Mouse (Mus musculus): Measurements from ENCODE around the gene E2f4. TPM values are rescaled to one million over a fixed set of nuclear protein-coding genes. Genes with fewer than 3 reads are reported as not detected.
A peak's percentile ranks its signal among the peaks of the same experiment; 100 is the strongest.

E2f4 gene
- polyA plus RNA-seq, 1 experiment from 2014 or later, result 51.7 TPM

DNA sequence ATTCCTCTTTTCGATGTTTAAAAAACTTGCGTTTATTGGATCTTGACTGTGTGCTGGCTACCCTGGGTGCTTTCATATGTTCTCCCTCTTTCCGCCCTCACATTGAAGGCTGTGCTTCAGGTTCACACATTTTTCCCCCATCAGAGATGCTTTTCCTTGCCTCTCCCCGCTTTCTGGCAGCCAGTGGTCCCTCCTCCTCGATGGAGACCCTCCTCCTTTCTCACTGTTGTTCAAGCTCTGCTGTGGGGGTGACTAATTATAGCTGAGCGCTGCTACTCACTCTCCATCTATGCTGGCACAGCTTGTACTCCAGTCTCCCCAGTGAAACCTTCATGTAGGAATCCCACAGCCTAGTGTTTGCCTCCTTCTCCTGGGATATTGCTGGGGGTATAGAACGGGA lies 52.7 kb downstream of the E2f4 start:
- Histone ChIP-seq H3K4me1 (ENCODE audit: control insufficient read depth, insufficient read depth, low read length) (peaks cover 28% of the 10 kb centered on the region), H3K36me3 (ENCODE audit: control insufficient read depth, insufficient read depth, low read length) (no peaks in the 10 kb centered on the region), H3K9ac (replicated peaks; ENCODE audit: low read length) (peak overlapping the region; percentile 80; the same call in 1 of the 2 replicates), H3K27me3 (ENCODE audit: control insufficient read depth, insufficient read depth, low read length) (no peaks in the 10 kb centered on the region; the same call in 1 of the 2 replicates), H3K4me2 (ENCODE audit: low read length) (peak overlapping the region; percentile 91), H3K27ac (replicated peaks; ENCODE audit: low read depth, low read length) (no peak overlapping the region), H3K4me3 (replicated peaks; ENCODE audit: low read depth, low read length) (peak overlapping the region; percentile 68), H3K9me3 (ENCODE audit: control insufficient read depth, low read length) (no peaks in the 10 kb centered on the region)
- no peak for ATAC-seq (ENCODE audit: low FRiP score, low TSS enrichment)
- 40% methylated on average over 7 of the region's 7 CpGs for WGBS
- peak; percentile 29 for DNase-seq

DNA sequence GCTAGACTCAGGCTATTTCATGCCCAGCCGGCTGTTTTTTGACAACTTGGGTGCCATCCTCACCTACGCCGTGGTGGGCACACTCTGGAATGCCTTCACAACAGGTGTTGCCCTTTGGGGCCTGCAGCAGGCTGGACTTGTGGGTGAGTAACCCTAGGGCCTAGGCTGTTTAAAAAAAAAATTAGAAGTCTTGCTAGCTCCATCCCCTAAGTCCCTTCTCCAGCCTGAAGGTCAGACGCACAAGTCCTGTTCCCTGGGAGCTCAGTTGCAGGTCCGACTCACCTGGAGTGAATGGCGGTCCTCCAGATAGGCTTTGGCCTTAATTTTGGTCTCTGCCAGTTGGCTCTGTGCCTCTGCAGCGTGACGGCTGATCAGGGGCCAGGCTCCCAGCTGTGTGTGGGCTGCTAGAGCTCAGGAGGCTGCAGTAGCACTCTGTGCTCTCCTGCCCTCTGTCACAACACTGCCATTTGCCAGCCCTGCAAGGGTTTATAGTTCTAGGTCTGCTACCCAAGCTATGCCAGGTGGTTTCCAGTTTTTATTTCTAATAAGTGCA lies 56.2 kb downstream of the E2f4 start:
- Histone ChIP-seq H3K9ac (replicated peaks; ENCODE audit: low read length) (no peak overlapping the region), H3K9me3 (ENCODE audit: control insufficient read depth, low read length) (no peaks in the 10 kb centered on the region), H3K4me2 (ENCODE audit: low read length) (no peak overlapping the region), H3K36me3 (ENCODE audit: control insufficient read depth, insufficient read depth, low read length) (peaks cover 25% of the 10 kb centered on the region), H3K27ac (replicated peaks; ENCODE audit: low read depth, low read length) (no peak overlapping the region), H3K4me3 (replicated peaks; ENCODE audit: low read depth, low read length) (no peak overlapping the region), H3K27me3 (ENCODE audit: control insufficient read depth, insufficient read depth, low read length) (no peaks in the 10 kb centered on the region), H3K4me1 (ENCODE audit: control insufficient read depth, insufficient read depth, low read length) (peaks cover 10% of the 10 kb centered on the region)
- WGBS, result 75% methylated on average over 8 of the region's 8 CpGs
- no peak for ATAC-seq (ENCODE audit: low FRiP score, low TSS enrichment)
- DNase-seq, result no peak

DNA sequence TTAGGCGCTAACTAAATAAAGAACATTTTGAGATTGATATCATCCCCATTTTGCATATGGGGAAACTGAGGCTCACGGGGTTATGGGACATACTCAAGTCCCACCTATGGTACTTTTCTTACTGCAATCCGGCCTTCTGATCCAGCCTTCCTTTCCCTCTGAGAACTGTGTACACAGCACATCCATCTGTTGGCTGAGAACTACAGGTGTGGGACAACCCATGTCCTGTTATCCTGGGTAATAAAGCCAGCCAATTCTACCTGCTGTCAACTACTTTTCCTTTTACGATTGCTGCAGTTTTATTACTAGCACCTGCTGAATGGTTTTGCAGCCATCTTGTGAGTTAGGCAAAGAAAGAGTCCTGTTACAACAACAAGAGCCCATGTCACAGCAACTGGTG lies 57.1 kb downstream of the E2f4 start:
- no peak overlapping the region for H3K4me2 ChIP-seq (ENCODE audit: low read length)

More for the DNA sequence above, 57.1 kb downstream of the E2f4 start:
- Histone ChIP-seq H3K27ac (replicated peaks; ENCODE audit: low read depth, low read length) (no peak overlapping the region), H3K9me3 (ENCODE audit: control insufficient read depth, low read length) (no peaks in the 10 kb centered on the region), H3K4me1 (ENCODE audit: control insufficient read depth, insufficient read depth, low read length) (peaks cover 10% of the 10 kb centered on the region), H3K9ac (replicated peaks; ENCODE audit: low read length) (no peak overlapping the region), H3K36me3 (ENCODE audit: control insufficient read depth, insufficient read depth, low read length) (peaks cover 25% of the 10 kb centered on the region), H3K27me3 (ENCODE audit: control insufficient read depth, insufficient read depth, low read length) (no peaks in the 10 kb centered on the region), H3K4me3 (replicated peaks; ENCODE audit: low read depth, low read length) (no peak overlapping the region)
- ATAC-seq (ENCODE audit: low FRiP score, low TSS enrichment) (no peak), DNase-seq (no peak)
- 88% methylated on average over 4 of the region's 4 CpGs for WGBS

MicroRNAs within 50 kb of the gene (microRNA counts, 519-probe panel; counts per million panel counts)
- microRNA mmu-miR-328, result 4,161 counts per million, percentile 28 among the panel's probes with 10 or more counts

Small RNA genes within 50 kb of the gene (microRNA-seq; reads per million reads assigned to microRNA genes)
- not detected for gene Gm27320
- gene Mir328, result 412 reads per million, percentile 71 among the genes with 10 or more reads in this experiment

Other genes starting within 250 kb of the E2f4 start
- gene Ces3a, start 249.1 kb upstream of the E2f4 start, polyA plus RNA-seq (2014; fragmentation: Nextera tagmentation; extraction: Ambion mirVana), result not detected in 2 replicates
- not detected in 2 replicates for gene Ces3b, start 213.9 kb upstream of the E2f4 start, polyA plus RNA-seq (2014; fragmentation: Nextera tagmentation; extraction: Ambion mirVana)
- not detected in 2 replicates for gene Ces4a, start 165.9 kb upstream of the E2f4 start, polyA plus RNA-seq (2014; fragmentation: Nextera tagmentation; extraction: Ambion mirVana)
- 25.7 and 34.7 TPM in 2 replicates for gene Cbfb, start 127.0 kb upstream of the E2f4 start, polyA plus RNA-seq (2014; fragmentation: Nextera tagmentation; extraction: Ambion mirVana)
- 38.7 and 39.9 TPM in 2 replicates for gene D230025D16Rik, start 72.5 kb upstream of the E2f4 start, polyA plus RNA-seq (2014; fragmentation: Nextera tagmentation; extraction: Ambion mirVana)
- 3.2 and 5.6 TPM in 2 replicates for gene B3gnt9, start 42.5 kb upstream of the E2f4 start, polyA plus RNA-seq (2014; fragmentation: Nextera tagmentation; extraction: Ambion mirVana)
- gene Tradd, start 33.1 kb upstream of the E2f4 start, polyA plus RNA-seq (2014; fragmentation: Nextera tagmentation; extraction: Ambion mirVana), result 13.5 and 15.0 TPM in 2 replicates
- gene Fbxl8, start 33.0 kb upstream of the E2f4 start, polyA plus RNA-seq (2014; fragmentation: Nextera tagmentation; extraction: Ambion mirVana), result 0.72 and 0.96 TPM in 2 replicates
- 0.14 and 0.35 TPM in 2 replicates for gene Hsf4, start 27.9 kb upstream of the E2f4 start, polyA plus RNA-seq (2014; fragmentation: Nextera tagmentation; extraction: Ambion mirVana)
- 3.0 and 4.2 TPM in 2 replicates for gene Nol3, start 21.5 kb upstream of the E2f4 start, polyA plus RNA-seq (2014; fragmentation: Nextera tagmentation; extraction: Ambion mirVana)
- 65.7 and 98.8 TPM in 2 replicates for gene 4931428F04Rik, start 7.8 kb upstream of the E2f4 start, polyA plus RNA-seq (2014; fragmentation: Nextera tagmentation; extraction: Ambion mirVana)
- gene Exoc3l, start 1.6 kb upstream of the E2f4 start, polyA plus RNA-seq (2014; fragmentation: Nextera tagmentation; extraction: Ambion mirVana), result 8.6 and 13.1 TPM in 2 replicates
- gene Elmo3, start 7.9 kb downstream of the E2f4 start, polyA plus RNA-seq (2014; fragmentation: Nextera tagmentation; extraction: Ambion mirVana), result 0.55 and 1.1 TPM in 2 replicates
- gene Lrrc29, start 28.6 kb downstream of the E2f4 start, polyA plus RNA-seq (2014; fragmentation: Nextera tagmentation; extraction: Ambion mirVana), result 0.72 and 0.86 TPM in 2 replicates
- gene Tmem208, start 28.7 kb downstream of the E2f4 start, polyA plus RNA-seq (2014; fragmentation: Nextera tagmentation; extraction: Ambion mirVana), result 122 and 149 TPM in 2 replicates
- gene Fhod1, start 50.3 kb downstream of the E2f4 start, polyA plus RNA-seq (2014; fragmentation: Nextera tagmentation; extraction: Ambion mirVana), result 0.59 and 0.84 TPM in 2 replicates
- 8.3 and 10.2 TPM in 2 replicates for gene Slc9a5, start 51.2 kb downstream of the E2f4 start, polyA plus RNA-seq (2014; fragmentation: Nextera tagmentation; extraction: Ambion mirVana)
- 1.4 and 3.0 TPM in 2 replicates for gene Plekhg4, start 75.6 kb downstream of the E2f4 start, polyA plus RNA-seq (2014; fragmentation: Nextera tagmentation; extraction: Ambion mirVana)
- gene Kctd19, start 115.8 kb downstream of the E2f4 start, polyA plus RNA-seq (2014; fragmentation: Nextera tagmentation; extraction: Ambion mirVana), result not detected in 2 replicates
- gene Lrrc36, start 115.9 kb downstream of the E2f4 start, polyA plus RNA-seq (2014; fragmentation: Nextera tagmentation; extraction: Ambion mirVana), result 1.5 and 1.7 TPM in 2 replicates
- 91.3 and 108 TPM in 2 replicates for gene Tppp3, start 173.9 kb downstream of the E2f4 start, polyA plus RNA-seq (2014; fragmentation: Nextera tagmentation; extraction: Ambion mirVana)
- gene Zdhhc1, start 199.2 kb downstream of the E2f4 start, polyA plus RNA-seq (2014; fragmentation: Nextera tagmentation; extraction: Ambion mirVana), result 25.2 and 26.4 TPM in 2 replicates
- 5.9 and 9.7 TPM in 2 replicates for gene Hsd11b2, start 221.1 kb downstream of the E2f4 start, polyA plus RNA-seq (2014; fragmentation: Nextera tagmentation; extraction: Ambion mirVana)